Mouse (Mus musculus) spleen, adult 2 months (tissue): Measurements from ENCODE around the gene Gpr84.

Source experiments
- CTCF ChIP-seq: fragments of 200-500 bp; IDR thresholded peaks from 2 replicates; pipeline ENCODE4 v1.5.1; 2011; ENCODE audit warnings: mild to moderate bottlenecking, inconsistent platforms; ENCODE audit not compliant: insufficient read depth, insufficient read length, insufficient replicate concordance; ENCODE audit errors: extremely low read depth
- POLR2A ChIP-seq: fragments of 200-500 bp; IDR thresholded peaks from 2 replicates; pipeline ENCODE4 v1.6.1; 2011; ENCODE audit warnings: low read depth, low read length, inconsistent platforms

GRCm38 (mm10) chr15:103280817-103281464 is 29.5 kb downstream of the Gpr84 start:
- TF ChIP-seq CTCF (peak; percentile 38; the same call in 1 of the 2 replicates), POLR2A (no peak)
